Mouse (Mus musculus): Measurements from ENCODE around the gene Hivep3. TPM values are rescaled to one million over a fixed set of nuclear protein-coding genes. Genes with fewer than 3 reads are reported as not detected.

The Hivep3 gene
- polyA plus RNA-seq, 1 experiment from 2014 or later: 6.2 TPM

DNA sequence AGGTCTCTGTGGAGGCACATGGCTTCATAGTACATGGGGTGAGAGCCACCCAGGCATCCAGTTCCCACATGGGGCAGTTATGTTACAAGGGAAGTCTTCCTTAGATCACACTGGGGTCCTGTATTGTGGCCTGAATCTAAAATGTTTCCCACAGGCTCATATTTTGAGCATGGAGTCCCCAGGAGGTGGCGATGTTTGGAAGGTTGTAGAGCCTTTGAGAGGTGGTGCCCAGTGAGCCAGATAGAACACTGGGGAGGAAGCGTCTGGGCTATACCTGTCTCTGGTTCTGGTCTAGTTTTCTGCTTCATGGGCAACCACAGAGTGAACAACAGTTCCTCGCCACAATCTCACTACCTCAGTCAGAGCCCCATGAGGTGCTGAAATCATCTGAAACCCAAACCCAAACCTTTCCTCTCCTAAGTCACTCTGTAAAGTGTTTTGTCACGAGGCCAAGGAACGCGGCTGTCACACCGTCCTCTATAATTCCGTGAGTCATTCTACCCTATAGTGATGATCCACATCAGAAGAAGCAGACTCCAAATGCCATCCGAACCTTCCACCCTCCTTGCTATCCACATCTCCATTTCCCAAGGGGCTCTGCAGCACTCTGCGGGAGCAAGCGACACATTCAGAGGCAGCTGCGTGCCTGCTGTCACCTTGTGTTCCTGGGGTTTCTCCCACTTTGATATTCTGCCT is 187.6 kb downstream of the Hivep3 start:
- WGBS: 86% methylated on average over 12 of the region's 12 CpGs
- H3K9ac ChIP-seq (ENCODE audit: low read length): no peak overlapping the region
- H3K27me3 ChIP-seq (replicated peaks; ENCODE audit: control insufficient read depth, insufficient read depth, low read length): no peaks in the 10 kb centered on the region
- no peak overlapping the region for H3K4me3 ChIP-seq (ENCODE audit: low read depth, low read length)
- ATAC-seq (replicated peaks; ENCODE audit: low FRiP score, low TSS enrichment, low read depth): no peak
- H3K36me3 ChIP-seq (ENCODE audit: control insufficient read depth, insufficient read depth, low read length): no peaks in the 10 kb centered on the region
- H3K9me3 ChIP-seq (ENCODE audit: control insufficient read depth, low read length): no peaks in the 10 kb centered on the region
- H3K4me2 ChIP-seq (ENCODE audit: low read length): no peak overlapping the region
- DNase-seq (ENCODE audit: low spot score): no peak
- H3K27ac ChIP-seq (ENCODE audit: low read depth): no peak overlapping the region
- no peaks in the 10 kb centered on the region for H3K4me1 ChIP-seq (replicated peaks; ENCODE audit: control insufficient read depth, insufficient read depth, low read length)

DNA sequence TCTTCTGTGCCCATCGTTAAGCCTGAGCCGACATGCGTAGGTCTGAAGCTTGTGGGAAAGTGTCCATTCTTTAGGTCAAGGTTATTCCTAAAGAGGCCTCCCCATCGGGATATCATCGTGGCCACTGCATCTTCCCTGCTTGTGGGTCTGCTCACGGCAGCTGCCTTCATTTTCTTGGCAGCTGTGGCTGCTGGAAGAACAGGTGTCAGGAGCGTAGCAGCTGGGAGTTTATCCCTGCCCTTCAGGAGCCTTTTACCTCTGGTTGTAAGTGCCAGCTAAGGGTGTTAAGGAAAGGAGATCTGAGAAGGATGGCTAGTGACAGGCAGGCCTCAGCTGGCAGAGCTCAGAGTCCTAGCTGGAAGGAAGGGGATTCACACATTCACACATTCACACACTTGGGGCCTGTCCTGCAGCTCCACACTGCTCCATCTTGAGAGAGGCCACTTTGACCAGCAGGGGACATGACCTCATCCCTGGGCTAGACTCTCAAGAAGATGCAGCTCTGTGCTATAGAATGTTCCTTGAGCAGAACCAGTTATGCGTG is 188.2 kb downstream of the Hivep3 start:
- no peak for DNase-seq (ENCODE audit: low spot score)
- Histone ChIP-seq H3K36me3 (ENCODE audit: control insufficient read depth, insufficient read depth, low read length) (no peaks in the 10 kb centered on the region), H3K4me2 (ENCODE audit: low read length) (no peak overlapping the region), H3K27ac (ENCODE audit: low read depth) (no peak overlapping the region), H3K4me3 (ENCODE audit: low read depth, low read length) (no peak overlapping the region), H3K9me3 (ENCODE audit: control insufficient read depth, low read length) (no peaks in the 10 kb centered on the region), H3K9ac (ENCODE audit: low read length) (no peak overlapping the region), H3K27me3 (replicated peaks; ENCODE audit: control insufficient read depth, insufficient read depth, low read length) (no peaks in the 10 kb centered on the region), H3K4me1 (replicated peaks; ENCODE audit: control insufficient read depth, insufficient read depth, low read length) (no peaks in the 10 kb centered on the region)
- 76% methylated on average over 8 of the region's 8 CpGs for WGBS
- no peak for ATAC-seq (replicated peaks; ENCODE audit: low FRiP score, low TSS enrichment, low read depth)

DNA sequence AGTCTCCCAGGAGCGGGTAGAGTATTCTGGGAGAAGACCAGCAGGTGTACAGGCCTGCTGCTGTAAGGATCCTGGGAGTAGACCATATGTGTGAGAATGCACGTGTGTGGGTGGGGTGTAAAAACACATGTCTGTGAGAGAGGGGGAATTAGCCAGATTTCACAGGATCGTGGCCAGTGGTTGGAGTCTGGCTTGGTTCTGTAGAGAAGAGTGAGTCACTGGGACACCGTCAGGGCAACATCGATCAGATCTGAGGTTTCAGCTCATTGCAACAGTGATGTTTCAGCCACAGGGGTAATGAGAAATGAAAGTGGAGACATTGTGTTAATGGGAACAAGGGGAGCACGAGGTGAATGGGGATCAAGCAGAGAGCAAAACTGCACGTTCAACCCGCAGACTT is 189.4 kb downstream of the Hivep3 start:
- WGBS: 86% methylated on average over 8 of the region's 8 CpGs
- Histone ChIP-seq H3K4me3 (ENCODE audit: low read depth, low read length) (no peak overlapping the region), H3K4me1 (replicated peaks; ENCODE audit: control insufficient read depth, insufficient read depth, low read length) (no peaks in the 10 kb centered on the region), H3K9ac (ENCODE audit: low read length) (no peak overlapping the region), H3K36me3 (ENCODE audit: control insufficient read depth, insufficient read depth, low read length) (no peaks in the 10 kb centered on the region), H3K27ac (ENCODE audit: low read depth) (no peak overlapping the region), H3K27me3 (replicated peaks; ENCODE audit: control insufficient read depth, insufficient read depth, low read length) (no peaks in the 10 kb centered on the region), H3K9me3 (ENCODE audit: control insufficient read depth, low read length) (no peaks in the 10 kb centered on the region), H3K4me2 (ENCODE audit: low read length) (no peak overlapping the region)
- no peak for ATAC-seq (replicated peaks; ENCODE audit: low FRiP score, low TSS enrichment, low read depth)
- DNase-seq (ENCODE audit: low spot score): no peak

DNA sequence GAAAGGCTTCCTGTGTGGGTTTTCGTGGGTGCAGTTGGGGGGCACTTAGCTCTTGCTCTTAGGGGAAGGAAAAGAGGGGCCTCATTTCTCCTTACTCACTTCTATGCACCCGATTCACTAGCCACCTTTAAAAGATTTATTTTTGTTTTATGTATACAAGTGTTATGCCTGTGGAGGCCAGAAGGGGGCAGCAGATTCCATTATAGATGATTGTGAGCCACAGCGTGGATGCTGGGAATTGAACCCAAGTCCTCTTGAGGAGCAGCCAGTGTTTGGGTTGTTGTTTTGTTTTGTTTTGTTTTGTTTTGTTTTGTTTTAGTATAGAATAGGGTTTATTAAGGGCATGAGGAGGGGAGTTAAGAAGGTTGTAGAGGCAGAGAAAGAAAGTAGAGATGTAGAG is 189.8 kb downstream of the Hivep3 start:
- Histone ChIP-seq H3K9ac (ENCODE audit: low read length) (no peak overlapping the region), H3K36me3 (ENCODE audit: control insufficient read depth, insufficient read depth, low read length) (no peaks in the 10 kb centered on the region), H3K27ac (ENCODE audit: low read depth) (no peak overlapping the region), H3K4me2 (ENCODE audit: low read length) (no peak overlapping the region), H3K4me3 (ENCODE audit: low read depth, low read length) (no peak overlapping the region), H3K27me3 (replicated peaks; ENCODE audit: control insufficient read depth, insufficient read depth, low read length) (no peaks in the 10 kb centered on the region), H3K4me1 (replicated peaks; ENCODE audit: control insufficient read depth, insufficient read depth, low read length) (no peaks in the 10 kb centered on the region), H3K9me3 (ENCODE audit: control insufficient read depth, low read length) (no peaks in the 10 kb centered on the region)
- no peak for ATAC-seq (replicated peaks; ENCODE audit: low FRiP score, low TSS enrichment, low read depth)
- WGBS: 77% methylated on average over 3 of the region's 3 CpGs
- no peak for DNase-seq (ENCODE audit: low spot score)

DNA sequence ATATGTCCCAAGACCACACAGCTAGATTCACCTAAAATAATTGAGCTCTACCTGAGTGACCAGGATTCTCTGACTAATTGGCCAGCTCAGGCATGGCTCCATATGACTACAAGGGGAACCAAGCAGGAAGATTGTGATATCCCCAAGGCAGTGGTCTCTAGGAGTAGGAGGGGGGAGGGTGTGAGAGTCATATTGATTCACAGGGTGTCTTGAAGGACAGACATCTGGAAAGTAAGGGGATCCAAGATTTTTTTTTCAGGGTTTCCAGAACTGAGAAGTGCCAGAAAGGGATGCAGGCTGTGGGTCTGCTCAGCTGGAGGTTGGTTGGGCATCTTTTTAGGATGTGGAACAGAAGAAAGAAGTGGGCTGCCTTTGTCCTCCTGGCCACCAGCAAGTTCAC is 191.5 kb downstream of the Hivep3 start:
- Histone ChIP-seq H3K4me3 (ENCODE audit: low read depth, low read length) (no peak overlapping the region), H3K27me3 (replicated peaks; ENCODE audit: control insufficient read depth, insufficient read depth, low read length) (no peaks in the 10 kb centered on the region), H3K27ac (ENCODE audit: low read depth) (no peak overlapping the region), H3K36me3 (ENCODE audit: control insufficient read depth, insufficient read depth, low read length) (no peaks in the 10 kb centered on the region), H3K9ac (ENCODE audit: low read length) (no peak overlapping the region), H3K4me2 (ENCODE audit: low read length) (no peak overlapping the region), H3K9me3 (ENCODE audit: control insufficient read depth, low read length) (no peaks in the 10 kb centered on the region), H3K4me1 (replicated peaks; ENCODE audit: control insufficient read depth, insufficient read depth, low read length) (no peaks in the 10 kb centered on the region)
- DNase-seq (ENCODE audit: low spot score) (no peak), ATAC-seq (replicated peaks; ENCODE audit: low FRiP score, low TSS enrichment, low read depth) (no peak)

DNA sequence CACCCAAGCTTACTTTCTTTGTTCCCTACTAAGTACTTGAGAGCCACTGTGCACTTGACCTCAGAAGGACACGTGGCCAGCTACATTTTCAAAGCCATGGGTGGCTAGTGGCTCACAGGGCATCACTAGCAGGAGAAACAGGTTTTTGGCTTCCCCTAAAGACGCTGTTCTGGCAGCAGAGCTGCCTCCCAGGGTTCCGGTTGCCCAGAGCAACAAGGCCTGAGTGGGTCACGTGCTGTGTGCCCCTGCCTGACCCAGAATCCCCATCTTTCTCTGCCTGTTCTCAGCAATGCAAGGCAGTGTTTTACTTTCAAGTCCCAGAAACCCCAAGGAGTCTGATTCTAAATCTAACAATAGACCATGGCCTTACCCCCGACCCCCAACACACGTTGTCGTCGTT is 198.3 kb downstream of the Hivep3 start:
- Histone ChIP-seq H3K36me3 (ENCODE audit: control insufficient read depth, insufficient read depth, low read length) (no peaks in the 10 kb centered on the region), H3K9me3 (ENCODE audit: control insufficient read depth, low read length) (no peaks in the 10 kb centered on the region), H3K4me2 (ENCODE audit: low read length) (no peak overlapping the region), H3K27me3 (replicated peaks; ENCODE audit: control insufficient read depth, insufficient read depth, low read length) (no peaks in the 10 kb centered on the region), H3K9ac (ENCODE audit: low read length) (no peak overlapping the region), H3K27ac (ENCODE audit: low read depth) (no peak overlapping the region), H3K4me1 (replicated peaks; ENCODE audit: control insufficient read depth, insufficient read depth, low read length) (peaks cover 4% of the 10 kb centered on the region; the same call in 1 of the 2 replicates), H3K4me3 (ENCODE audit: low read depth, low read length) (no peak overlapping the region)
- ATAC-seq (replicated peaks; ENCODE audit: low FRiP score, low TSS enrichment, low read depth) (no peak), DNase-seq (ENCODE audit: low spot score) (no peak)
- WGBS: 44% methylated on average over 8 of the region's 8 CpGs

DNA sequence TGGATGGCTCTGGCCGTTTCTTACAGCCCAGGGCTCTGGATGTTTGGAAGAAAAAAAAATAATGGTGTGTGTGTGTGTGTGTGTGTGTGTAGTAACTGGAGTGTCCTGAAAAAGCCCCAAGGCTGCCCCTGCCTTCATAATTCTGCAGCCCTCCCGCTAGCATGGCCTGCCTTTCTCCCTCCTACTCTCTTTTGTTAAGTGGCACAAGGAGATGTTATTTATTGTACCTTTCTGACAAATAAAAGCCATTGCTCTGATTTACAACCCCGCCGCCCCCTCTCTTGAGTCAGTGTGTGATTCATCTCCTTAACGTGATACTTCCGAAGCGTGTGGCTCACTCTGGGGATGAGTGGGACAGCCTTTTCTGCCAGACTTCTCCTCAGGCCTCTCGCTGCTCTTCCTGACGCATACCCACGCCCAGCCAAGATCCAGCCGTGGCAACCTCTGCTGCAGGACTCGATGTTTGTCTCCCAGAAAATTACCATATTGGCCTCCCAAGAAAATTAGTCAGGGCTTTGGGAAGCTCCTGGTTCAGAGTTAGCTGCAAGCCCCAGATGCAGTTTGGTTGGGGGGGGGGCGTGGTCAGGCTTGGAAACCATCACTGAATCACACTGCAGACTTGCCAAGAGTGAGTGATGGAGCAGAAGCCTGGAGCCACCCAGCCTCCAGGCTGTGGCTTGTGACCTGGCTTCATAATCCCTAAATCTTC is 199.1 kb downstream of the Hivep3 start:
- ATAC-seq (replicated peaks; ENCODE audit: low FRiP score, low TSS enrichment, low read depth) (no peak), DNase-seq (ENCODE audit: low spot score) (no peak)
- H3K27ac ChIP-seq (ENCODE audit: low read depth): no peak overlapping the region
- no peak overlapping the region for H3K9ac ChIP-seq (ENCODE audit: low read length)
- peaks cover 5% of the 10 kb centered on the region; the same call in 1 of the 2 replicates for H3K4me1 ChIP-seq (replicated peaks; ENCODE audit: control insufficient read depth, insufficient read depth, low read length)
- H3K9me3 ChIP-seq (ENCODE audit: control insufficient read depth, low read length): no peaks in the 10 kb centered on the region
- no peaks in the 10 kb centered on the region for H3K36me3 ChIP-seq (ENCODE audit: control insufficient read depth, insufficient read depth, low read length)
- no peak overlapping the region for H3K4me2 ChIP-seq (ENCODE audit: low read length)
- no peak overlapping the region for H3K4me3 ChIP-seq (ENCODE audit: low read depth, low read length)
- no peaks in the 10 kb centered on the region for H3K27me3 ChIP-seq (replicated peaks; ENCODE audit: control insufficient read depth, insufficient read depth, low read length)
- WGBS: 21% methylated on average over 13 of the region's 13 CpGs

DNA sequence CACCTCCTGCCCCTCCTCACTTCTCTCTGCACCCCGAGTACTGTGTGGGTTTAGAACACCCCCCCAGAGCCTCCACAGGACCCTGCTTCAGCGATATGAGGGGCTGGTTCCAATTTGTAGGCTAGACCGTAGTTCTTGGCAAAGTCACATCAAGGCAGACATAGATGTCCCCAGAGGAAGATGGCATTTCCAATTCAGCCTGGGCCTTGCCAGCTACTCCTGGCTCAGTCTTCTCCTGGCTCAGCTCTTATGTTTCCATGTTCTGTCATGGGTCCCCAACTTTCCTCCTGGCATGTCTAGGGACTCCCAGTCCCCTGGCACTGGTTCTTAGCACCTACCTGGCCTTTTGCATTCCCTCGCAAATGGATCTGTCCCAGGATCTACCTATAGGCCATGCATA is 201.3 kb downstream of the Hivep3 start:
- Histone ChIP-seq H3K27me3 (replicated peaks; ENCODE audit: control insufficient read depth, insufficient read depth, low read length) (no peaks in the 10 kb centered on the region), H3K9ac (ENCODE audit: low read length) (no peak overlapping the region), H3K4me3 (ENCODE audit: low read depth, low read length) (no peak overlapping the region), H3K36me3 (ENCODE audit: control insufficient read depth, insufficient read depth, low read length) (no peaks in the 10 kb centered on the region), H3K27ac (ENCODE audit: low read depth) (no peak overlapping the region), H3K4me2 (ENCODE audit: low read length) (no peak overlapping the region), H3K4me1 (replicated peaks; ENCODE audit: control insufficient read depth, insufficient read depth, low read length) (peaks cover 9% of the 10 kb centered on the region; the same call in 1 of the 2 replicates), H3K9me3 (ENCODE audit: control insufficient read depth, low read length) (no peaks in the 10 kb centered on the region)
- 88% methylated on average over 4 of the region's 4 CpGs for WGBS
- DNase-seq (ENCODE audit: low spot score): no peak
- no peak for ATAC-seq (replicated peaks; ENCODE audit: low FRiP score, low TSS enrichment, low read depth)
